Mouse (Mus musculus) C2C12 (cell line): ENCODE results near the gene Irf4. TPM values are rescaled to one million over a fixed set of nuclear protein-coding genes. Genes with fewer than 3 reads are reported as not detected.

Experiments used
- H3K27me3 ChIP-seq: one replicate; pipeline ENCODE4 v1.6.1; 2011; ENCODE audit not compliant: control insufficient read depth, insufficient read depth, insufficient read length
- H3K36me3 ChIP-seq: one replicate; pipeline ENCODE4 v1.6.1; 2011; ENCODE audit not compliant: control insufficient read depth, insufficient read depth
- H3K4me3 ChIP-seq: one replicate; pipeline ENCODE4 v1.5.1; 2011; ENCODE audit warnings: mild to moderate bottlenecking, control low read depth; ENCODE audit not compliant: poor library complexity, insufficient read depth, severe bottlenecking
- H3K79me2 ChIP-seq: one replicate; pipeline ENCODE4 v1.6.1; 2011; ENCODE audit not compliant: control insufficient read depth, insufficient read depth
- H3K79me3 ChIP-seq: one replicate; pipeline ENCODE4 v1.6.1; 2011; ENCODE audit warnings: low read depth, control low read depth
- H3ac ChIP-seq: one replicate; pipeline ENCODE3; 2011; ENCODE audit warnings: low read depth; ENCODE audit not compliant: control insufficient read depth, insufficient read length
- CEBPB ChIP-seq: IDR thresholded peaks from one replicate; pipeline ENCODE4 v1.6.1; 2011; ENCODE audit warnings: low read depth, mild to moderate bottlenecking, control low read depth, moderate library complexity
- CTCF ChIP-seq: IDR thresholded peaks from one replicate; pipeline ENCODE4 v1.5.1; 2011; ENCODE audit not compliant: control insufficient read depth, insufficient read depth, insufficient read length
- FOSL1 ChIP-seq: IDR thresholded peaks from one replicate; pipeline ENCODE4 v1.8.0; 2011; ENCODE audit warnings: mild to moderate bottlenecking, low read length; ENCODE audit not compliant: poor library complexity, insufficient read depth, severe bottlenecking
- MAX ChIP-seq: IDR thresholded peaks from one replicate; pipeline ENCODE4 v1.6.1; 2011; ENCODE audit warnings: mild to moderate bottlenecking, control low read depth
- MYOD1 ChIP-seq: IDR thresholded peaks from one replicate; pipeline ENCODE4 v1.6.1; 2011; ENCODE audit warnings: low read depth; ENCODE audit not compliant: control insufficient read depth, insufficient read length
- MYOG ChIP-seq: IDR thresholded peaks from one replicate; pipeline ENCODE4 v1.6.1; 2011; ENCODE audit not compliant: control insufficient read depth, insufficient read length; ENCODE audit errors: extremely low read depth
- USF1 ChIP-seq: IDR thresholded peaks from one replicate; pipeline ENCODE4 v1.6.1; 2011; ENCODE audit warnings: low read depth, mild to moderate bottlenecking, control low read depth, moderate library complexity
- long read RNA-seq, 2 experiments: library from polyadenylated mRNA; unstranded; transcript quantifications; one replicate each; pipeline ENCODE4 v2.0.0; 2019 to 2020
- polyA plus RNA-seq: library from polyadenylated mRNA; unstranded; fragments of >200 nt; fragmentation: generic; extraction: Trizol; gene quantifications from one replicate; pipeline ENCODE4 v1.2.1, GENCODE M21; 2012; ENCODE audit warnings: missing spikeins

The Irf4 gene
- not detected for polyA plus RNA-seq
- long read RNA-seq, experiment 1, result 0 reads
- long read RNA-seq, experiment 2, result 0 reads

DNA sequence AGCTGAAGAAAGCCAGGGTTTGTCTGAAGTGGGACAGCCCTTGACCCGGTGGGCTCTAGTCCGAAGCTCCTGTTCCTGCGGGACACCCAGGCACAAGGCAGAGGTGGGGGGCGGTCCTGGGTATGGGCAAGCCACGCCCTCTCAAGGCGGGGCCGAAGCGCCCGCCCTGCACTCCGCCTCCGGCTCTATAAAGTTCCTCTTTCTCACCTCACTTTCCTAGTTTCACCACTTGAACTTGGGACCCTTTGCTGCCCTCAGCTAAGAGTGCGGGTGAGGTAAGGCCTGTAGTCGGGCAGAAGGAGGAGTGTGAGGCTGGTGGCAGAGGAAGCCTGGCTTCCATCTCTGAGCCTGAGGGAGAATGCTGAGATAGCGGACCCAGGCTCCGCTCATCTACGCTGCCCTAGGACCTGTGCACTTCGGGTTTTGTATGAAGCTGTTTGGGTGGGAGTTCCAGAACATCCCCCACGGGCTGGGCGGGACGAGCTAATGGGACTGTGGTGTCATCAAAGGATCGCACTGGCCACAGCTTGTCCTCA, at the start of gene Irf4:
TSS of gene Irf4 (plus strand) at position 206 of the 536 bp plus-strand sequence.
- Histone ChIP-seq H3K4me3 (no peak within 1 kb of the TSS), H3K79me3 (no peaks in the 10 kb centered on the region), H3K27me3 (peaks cover 36% of the 10 kb centered on the region), H3K79me2 (no peaks in the 10 kb centered on the region), H3K36me3 (no peaks in the 10 kb centered on the region), H3ac (no peak within 1 kb of the TSS)
- TF ChIP-seq CTCF (no peak), USF1 (no peak), MAX (no peak), MYOD1 (no peak), CEBPB (no peak), MYOG (no peak), FOSL1 (no peak)

DNA sequence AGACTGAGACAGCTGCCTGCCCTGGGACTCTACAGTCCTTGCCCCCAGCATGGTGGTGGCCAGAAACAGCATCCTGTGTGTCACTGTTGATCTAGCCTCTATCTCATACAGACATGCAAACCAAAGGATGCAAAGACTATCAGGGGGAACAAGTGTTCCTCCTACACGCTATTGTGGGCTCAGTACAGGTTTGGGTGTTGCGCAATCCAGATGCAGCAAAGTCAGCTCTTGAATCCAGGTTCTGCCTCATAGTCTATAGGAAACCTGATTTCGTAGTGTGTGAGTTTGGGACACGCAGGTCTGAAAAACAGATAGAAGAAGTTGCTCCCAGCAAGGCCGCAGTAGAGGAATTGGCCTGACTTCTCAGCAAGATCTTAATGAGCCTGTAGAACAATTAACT, 46.3 kb upstream of the Irf4 start:
- Histone ChIP-seq H3K27me3 (peaks cover 1% of the 10 kb centered on the region), H3K79me2 (no peaks in the 10 kb centered on the region), H3K4me3 (no peak overlapping the region), H3K79me3 (no peaks in the 10 kb centered on the region), H3ac (no peak overlapping the region), H3K36me3 (no peaks in the 10 kb centered on the region)
- TF ChIP-seq CEBPB, result peak; percentile 51
- TF ChIP-seq MYOG, result no peak

DNA sequence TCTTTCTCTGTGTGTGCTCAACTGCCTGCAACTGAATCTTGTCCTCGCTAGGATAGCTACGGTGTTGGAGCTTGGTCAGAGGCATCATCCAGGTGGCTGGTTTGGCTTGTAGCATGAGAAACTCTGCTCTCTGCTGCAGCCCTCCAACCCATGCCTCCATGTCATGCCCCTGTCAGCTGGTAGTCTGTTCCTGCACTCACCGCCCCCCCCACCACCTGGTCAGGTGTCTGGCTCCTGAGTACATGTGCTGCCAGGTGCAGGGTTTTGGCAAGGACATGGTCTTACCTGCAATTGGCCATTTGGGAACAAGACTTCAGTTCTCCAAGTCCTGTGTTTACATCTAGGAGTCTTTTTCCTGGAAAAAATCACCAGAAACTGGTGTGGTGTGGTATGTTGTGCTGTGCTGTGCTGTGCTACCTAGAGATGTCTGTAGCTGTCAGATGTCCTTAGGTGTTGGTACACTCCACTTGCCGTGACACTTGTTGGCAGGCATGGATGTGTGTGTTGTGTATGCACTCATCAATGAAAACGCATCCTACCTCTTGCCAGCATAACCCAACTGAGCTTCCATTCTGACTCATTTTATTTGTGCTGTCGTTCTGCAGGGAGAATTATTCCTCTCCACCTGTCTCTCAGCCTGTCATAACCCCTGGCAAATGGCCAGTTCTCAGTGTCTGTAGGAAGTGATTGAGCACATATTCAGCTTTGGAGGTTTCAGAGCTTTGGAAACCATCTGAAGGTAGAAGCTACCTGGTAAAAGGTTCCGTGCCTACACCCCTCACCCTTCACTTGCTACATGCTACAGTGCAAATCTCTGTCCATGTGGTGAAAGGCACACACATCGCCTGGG, 44.6 kb upstream of the Irf4 start:
- H3K36me3 ChIP-seq, result no peaks in the 10 kb centered on the region
- TF ChIP-seq MYOD1 (no peak), USF1 (no peak), MYOG (no peak), MAX (no peak), CEBPB (no peak)
- no peaks in the 10 kb centered on the region for H3K79me3 ChIP-seq
- H3K79me2 ChIP-seq, result no peaks in the 10 kb centered on the region
- H3K27me3 ChIP-seq, result peaks cover 8% of the 10 kb centered on the region
- no peak overlapping the region for H3ac ChIP-seq
- no peak overlapping the region for H3K4me3 ChIP-seq

DNA sequence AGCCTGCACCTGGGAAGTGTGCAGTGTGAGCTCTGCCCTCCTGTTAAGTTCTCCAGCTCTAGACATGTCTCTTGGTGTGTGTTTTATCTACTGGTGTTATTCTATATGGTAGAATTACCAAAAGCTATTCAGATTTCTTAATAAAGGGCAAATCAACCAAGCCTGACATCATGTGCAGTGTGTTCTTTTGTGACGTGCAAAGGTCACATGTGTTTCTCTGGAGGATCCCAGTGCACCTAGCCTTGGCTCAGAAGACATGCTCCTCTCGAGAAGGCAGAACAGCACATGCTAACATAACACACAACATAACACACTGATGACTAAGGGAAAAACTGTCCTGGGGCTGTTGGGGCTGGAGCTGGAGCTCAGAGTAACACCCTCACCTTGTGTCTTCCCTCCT, 38.0 kb upstream of the Irf4 start:
- no peak for TF ChIP-seq CTCF
- TF ChIP-seq MYOG, result no peak
- no peak for TF ChIP-seq CEBPB
- TF ChIP-seq USF1, result no peak
- no peak for TF ChIP-seq MAX
- no peak for TF ChIP-seq MYOD1
- no peak for TF ChIP-seq FOSL1

DNA sequence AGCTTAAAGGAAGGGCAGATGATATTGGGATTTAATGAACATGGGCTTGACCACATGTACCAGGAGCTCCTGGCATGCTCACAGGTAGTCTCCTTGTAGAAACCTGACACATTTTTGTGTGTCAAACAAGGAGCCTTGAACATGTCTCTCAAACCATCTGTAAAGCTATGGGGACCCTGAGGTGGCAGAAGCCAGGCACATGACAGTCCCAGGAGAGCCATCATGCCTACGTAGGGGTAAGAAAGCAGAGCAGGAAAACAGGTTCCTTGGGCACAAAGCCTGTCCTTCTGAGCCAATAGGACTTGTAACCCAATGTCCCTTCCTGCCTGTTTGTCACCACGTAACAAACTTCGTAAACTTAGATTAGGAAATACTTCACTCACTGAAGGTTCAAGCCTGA, 37.3 kb upstream of the Irf4 start:
- Histone ChIP-seq H3K79me2 (no peaks in the 10 kb centered on the region), H3ac (no peak overlapping the region), H3K27me3 (peaks cover 15% of the 10 kb centered on the region), H3K36me3 (no peaks in the 10 kb centered on the region), H3K4me3 (no peak overlapping the region), H3K79me3 (no peaks in the 10 kb centered on the region)
- no peak for TF ChIP-seq CTCF
- no peak for TF ChIP-seq MYOD1
- TF ChIP-seq USF1, result no peak
- TF ChIP-seq CEBPB, result no peak
- no peak for TF ChIP-seq MAX
- no peak for TF ChIP-seq MYOG
- no peak for TF ChIP-seq FOSL1

More for the DNA sequence above, 38.0 kb upstream of the Irf4 start:
- H3K79me2 ChIP-seq, result no peaks in the 10 kb centered on the region
- H3K79me3 ChIP-seq, result no peaks in the 10 kb centered on the region
- no peak overlapping the region for H3K4me3 ChIP-seq
- peaks cover 15% of the 10 kb centered on the region for H3K27me3 ChIP-seq
- H3ac ChIP-seq, result no peak overlapping the region
- H3K36me3 ChIP-seq, result no peaks in the 10 kb centered on the region

DNA sequence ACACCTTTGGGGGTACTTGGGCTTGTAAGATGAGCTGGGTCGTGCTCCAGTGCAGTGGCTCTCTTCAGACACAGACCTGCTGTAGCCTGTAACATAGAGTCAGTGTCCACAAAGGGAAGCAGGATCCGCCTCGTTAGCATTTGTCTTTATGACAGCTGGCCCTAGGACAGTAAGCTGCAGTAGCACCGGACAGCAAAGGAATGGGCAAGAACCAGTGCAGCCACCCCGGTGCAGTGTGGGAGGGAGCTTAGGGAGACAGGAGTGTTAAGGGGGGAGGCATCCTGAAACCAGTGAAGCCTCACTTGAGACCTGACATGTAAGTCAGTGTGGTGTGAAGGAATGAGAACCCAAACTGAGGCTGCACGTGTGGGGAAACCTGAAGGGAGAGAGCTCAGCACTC, 36.7 kb upstream of the Irf4 start:
- no peaks in the 10 kb centered on the region for H3K36me3 ChIP-seq
- H3K79me2 ChIP-seq, result no peaks in the 10 kb centered on the region
- H3K27me3 ChIP-seq, result peaks cover 15% of the 10 kb centered on the region
- H3K4me3 ChIP-seq, result no peak overlapping the region
- TF ChIP-seq CTCF, result no peak
- no peak for TF ChIP-seq USF1
- H3ac ChIP-seq, result no peak overlapping the region
- H3K79me3 ChIP-seq, result no peaks in the 10 kb centered on the region
